Mouse (Mus musculus): ENCODE measurements at regions not wholly inside any gene's neighbourhood (a gene's known extent, or its start where the extent isn't known, plus 50 kb on each side); places are given as distances from the start of the nearest gene placed in this dataset.

- no peak for ATAC-seq
These were observed 98.4 kb downstream of the Akap11 start for GRCm38 (mm10) chr14:78438064-78438677.

GRCm38 (mm10) chr14:78436586-78436985 is 100.0 kb downstream of the Akap11 start:
- ATAC-seq: peak; percentile 3

GRCm38 (mm10) chr14:78435982-78436381 is 100.6 kb downstream of the Akap11 start:
- ATAC-seq: peak; percentile 53

- peak; percentile 11 for ATAC-seq
These were observed 101.0 kb downstream of the Akap11 start for GRCm38 (mm10) chr14:78435561-78435960.

- ATAC-seq: peak; percentile 61
These were observed 101.9 kb downstream of the Akap11 start for GRCm38 (mm10) chr14:78434753-78435152.

- peak; percentile 29 for ATAC-seq
These were observed 102.5 kb downstream of the Akap11 start for GRCm38 (mm10) chr14:78434126-78434525.

GRCm38 (mm10) chr14:78432471-78432870 is 104.1 kb downstream of the Akap11 start:
- ATAC-seq: no peak

- peak; percentile 47 for ATAC-seq
These were observed 104.7 kb downstream of the Akap11 start for GRCm38 (mm10) chr14:78431931-78432330.

- ATAC-seq: no peak
These were observed 105.2 kb downstream of the Akap11 start for GRCm38 (mm10) chr14:78431406-78431805.

GRCm38 (mm10) chr14:78428233-78429019 is 108.2 kb downstream of the Akap11 start:
- no peak for ATAC-seq

- peak; percentile 53 for ATAC-seq
These were observed 109.5 kb downstream of the Akap11 start for GRCm38 (mm10) chr14:78427062-78427461.

GRCm38 (mm10) chr14:78422601-78423000 is 114.0 kb downstream of the Akap11 start:
- ATAC-seq: no peak

GRCm38 (mm10) chr14:78420966-78421365 is 113.1 kb upstream of the Tnfsf11 start:
- no peak for ATAC-seq

GRCm38 (mm10) chr14:78420176-78420575 is 112.3 kb upstream of the Tnfsf11 start:
- ATAC-seq: peak; percentile 58

- ATAC-seq: no peak
These were observed 97.7 kb upstream of the Tnfsf11 start for GRCm38 (mm10) chr14:78405568-78405967.

- no peak for ATAC-seq
These were observed 90.1 kb upstream of the Tnfsf11 start for GRCm38 (mm10) chr14:78397914-78398313.

GRCm38 (mm10) chr14:78395631-78396030 is 87.8 kb upstream of the Tnfsf11 start:
- no peak for ATAC-seq

- no peak for ATAC-seq
These were observed 79.2 kb upstream of the Tnfsf11 start for GRCm38 (mm10) chr14:78387011-78387410.

- peak; percentile 35 for ATAC-seq
These were observed 76.5 kb upstream of the Tnfsf11 start for GRCm38 (mm10) chr14:78384370-78384769.

- ATAC-seq: no peak
These were observed 75.4 kb upstream of the Tnfsf11 start for GRCm38 (mm10) chr14:78383256-78383709.

- ATAC-seq: no peak
These were observed 72.2 kb upstream of the Tnfsf11 start for GRCm38 (mm10) chr14:78380011-78380410.

GRCm38 (mm10) chr14:78376591-78376990 is 68.7 kb upstream of the Tnfsf11 start:
- no peak for ATAC-seq

- ATAC-seq: no peak
These were observed 68.1 kb upstream of the Tnfsf11 start for GRCm38 (mm10) chr14:78375746-78376495.

Measured in inflammation-experienced regulatory T-cells, adult 6 months (primary cell).